Mouse (Mus musculus): Measurements from ENCODE around the gene Mrc2. TPM values are rescaled to one million over a fixed set of nuclear protein-coding genes. Genes with fewer than 3 reads are reported as not detected.

Mrc2 gene
- total and polyA plus RNA-seq, 3 experiments, result not detected

DNA sequence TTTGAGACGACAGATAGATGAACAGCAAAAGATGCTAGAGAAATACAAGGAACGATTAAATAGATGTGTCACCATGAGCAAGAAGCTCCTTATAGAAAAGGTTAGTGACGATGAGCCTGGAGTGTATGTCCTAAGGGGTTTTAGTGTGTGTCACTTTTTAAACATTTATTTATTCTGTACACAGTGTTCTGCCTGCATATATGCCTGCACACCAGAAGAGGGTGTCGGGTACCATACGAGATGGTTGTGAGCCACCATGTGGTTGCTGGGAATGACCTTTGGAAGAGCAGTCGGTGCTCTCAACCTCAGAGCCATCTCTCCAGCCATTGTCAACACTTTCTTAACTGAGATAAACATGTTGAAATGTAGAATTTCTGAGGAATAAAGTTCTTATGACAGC is 45.7 kb upstream of the Mrc2 start:
- no peak for TF ChIP-seq CTCF (IDR thresholded peaks at IDR 0.05 in 2 of 3, conservative IDR thresholded peaks at IDR 0.05 in 1 of 3; ENCODE audit: control insufficient read depth in 1 of 3, insufficient read depth in 1 of 3, low read depth in 2 of 3, low read length in 3 of 3, poor library complexity in 1 of 3, severe bottlenecking in 1 of 3)
- TF ChIP-seq ZMIZ1 (IDR thresholded peaks at IDR 0.05; ENCODE audit: low read depth, low read length), result no peak
- no peak for TF ChIP-seq TCF12 (IDR thresholded peaks at IDR 0.05; ENCODE audit: low read depth, low read length)
- no peak for TF ChIP-seq GABPA (IDR thresholded peaks at IDR 0.05; ENCODE audit: low read depth, low read length)
- no peak for TF ChIP-seq ZKSCAN1 (IDR thresholded peaks at IDR 0.05; ENCODE audit: low read depth, low read length)
- TF ChIP-seq RAD21 (IDR thresholded peaks at IDR 0.05; ENCODE audit: low read depth, low read length), result no peak
- no peak for TF ChIP-seq MAFK (IDR thresholded peaks at IDR 0.05; ENCODE audit: borderline replicate concordance, low read depth, low read length)
- no peak for TF ChIP-seq JUND (IDR thresholded peaks at IDR 0.05; ENCODE audit: low read depth, low read length)
- TF ChIP-seq POLR2AphosphoS2 (IDR thresholded peaks at IDR 0.05; ENCODE audit: low read length), result no peak
- Histone ChIP-seq H3K4me1 (ENCODE audit: control insufficient read depth in 1 of 2, insufficient read depth in 2 of 2, low read length in 2 of 2) (no peaks in the 10 kb centered on the region), H3K9ac (ENCODE audit: control insufficient read depth, low read depth, low read length, poor library complexity, severe bottlenecking) (no peak overlapping the region), H3K36me3 (ENCODE audit: control insufficient read depth in 1 of 2, insufficient read depth in 2 of 2, low read length in 2 of 2) (peaks cover 0 to 68% of the 10 kb centered on the region in 2 experiments; a peak in 2 of 4 replicates), H3K27ac (ENCODE audit: control insufficient read depth, low read depth, low read length) (no peak overlapping the region), H3K27me3 (ENCODE audit: control insufficient read depth in 1 of 2, insufficient read depth in 2 of 2, low read length in 2 of 2) (no peaks in the 10 kb centered on the region), H3K4me3 (ENCODE audit: control insufficient read depth in 1 of 2, insufficient read depth in 1 of 2, low read depth in 2 of 2, low read length in 2 of 2) (no peak overlapping the region), H3K9me3 (replicated peaks; ENCODE audit: insufficient read depth, low read length) (no peaks in the 10 kb centered on the region), H3K79me2 (ENCODE audit: control insufficient read depth, insufficient read depth, low read length, poor library complexity) (no peaks in the 10 kb centered on the region)
- DNase-seq (ENCODE audit: low read depth, low spot score), result no peak

- Histone ChIP-seq H3K79me2 (ENCODE audit: control insufficient read depth, insufficient read depth, low read length, poor library complexity) (no peaks in the 10 kb centered on the region), H3K9me3 (replicated peaks; ENCODE audit: insufficient read depth, low read length) (no peaks in the 10 kb centered on the region), H3K36me3 (ENCODE audit: control insufficient read depth in 1 of 2, insufficient read depth in 2 of 2, low read length in 2 of 2) (peaks cover 0 to 64% of the 10 kb centered on the region in 2 experiments; a peak in 2 of 4 replicates), H3K27me3 (ENCODE audit: control insufficient read depth in 1 of 2, insufficient read depth in 2 of 2, low read length in 2 of 2) (no peaks in the 10 kb centered on the region), H3K4me1 (ENCODE audit: control insufficient read depth in 1 of 2, insufficient read depth in 2 of 2, low read length in 2 of 2) (no peaks in the 10 kb centered on the region), H3K4me3 (ENCODE audit: control insufficient read depth in 1 of 2, insufficient read depth in 1 of 2, low read depth in 2 of 2, low read length in 2 of 2) (no peak overlapping the region), H3K9ac (ENCODE audit: control insufficient read depth, low read depth, low read length, poor library complexity, severe bottlenecking) (no peak overlapping the region), H3K27ac (ENCODE audit: control insufficient read depth, low read depth, low read length) (no peak overlapping the region)
- TF ChIP-seq USF2 (IDR thresholded peaks at IDR 0.05; ENCODE audit: borderline replicate concordance in 1 of 2, insufficient read depth in 1 of 2, low read depth in 1 of 2, low read length in 2 of 2) (no peak), SIN3A (IDR thresholded peaks at IDR 0.05; ENCODE audit: low read length) (no peak), CHD1 (IDR thresholded peaks at IDR 0.05; ENCODE audit: low read depth, low read length) (no peak), USF1 (IDR thresholded peaks at IDR 0.05; ENCODE audit: low read depth, low read length) (no peak), MAX (IDR thresholded peaks at IDR 0.05; ENCODE audit: low read length) (no peak), ELF1 (IDR thresholded peaks at IDR 0.05; ENCODE audit: low read depth, low read length) (no peak), MXI1 (IDR thresholded peaks at IDR 0.05; ENCODE audit: low read depth, low read length) (no peak), HCFC1 (IDR thresholded peaks at IDR 0.05; ENCODE audit: low read depth, low read length) (no peak), ZC3H11A (IDR thresholded peaks at IDR 0.05; ENCODE audit: low read depth, low read length) (no peak), MYB (IDR thresholded peaks at IDR 0.05; ENCODE audit: low read depth, low read length) (no peak), CTCF (IDR thresholded peaks at IDR 0.05 in 2 of 3, conservative IDR thresholded peaks at IDR 0.05 in 1 of 3; ENCODE audit: control insufficient read depth in 1 of 3, insufficient read depth in 1 of 3, low read depth in 2 of 3, low read length in 3 of 3, poor library complexity in 1 of 3, severe bottlenecking in 1 of 3) (no peak), POLR2A (IDR thresholded peaks at IDR 0.05; ENCODE audit: control insufficient read depth in 1 of 2, insufficient read depth in 1 of 2, low read depth in 1 of 2, low read length in 2 of 2, poor library complexity in 1 of 2) (no peak), KAT2A (conservative IDR thresholded peaks at IDR 0.05; ENCODE audit: low read depth, low read length) (no peak), ZMIZ1 (IDR thresholded peaks at IDR 0.05; ENCODE audit: low read depth, low read length) (no peak), RAD21 (IDR thresholded peaks at IDR 0.05; ENCODE audit: low read depth, low read length) (no peak), EP300 (IDR thresholded peaks at IDR 0.05; ENCODE audit: low read depth in 1 of 2, low read length in 2 of 2) (no peak), MEF2A (IDR thresholded peaks at IDR 0.05; ENCODE audit: extremely low read depth, insufficient replicate concordance, low read depth, low read length, poor library complexity, severe bottlenecking) (no peak), MAZ (IDR thresholded peaks at IDR 0.05; ENCODE audit: low read depth, low read length) (no peak)
- DNase-seq (ENCODE audit: low read depth, low spot score), result no peak
Observed at GRCm38 (mm10) chr11:105247321-105247720, 45.1 kb upstream of the Mrc2 start.
